Mouse (Mus musculus): ENCODE results near the gene Polr3e. TPM values are rescaled to one million over a fixed set of nuclear protein-coding genes. Genes with fewer than 3 reads are reported as not detected.
A peak's percentile ranks its signal among the peaks of the same experiment; 100 is the strongest.
"Not testable (repeated sequence)": the region's sequence is repeated elsewhere in the genome, so short reads cannot be mapped to it uniquely, and the experiment has no call there.

The Polr3e gene
- polyA plus RNA-seq, 1 experiment = 30.9 TPM

GRCm38 (mm10) chr7:120970112-120970511, 52.6 kb downstream of the Polr3e start:
- DNase-seq (ENCODE audit: extremely low spot score in 1 of 2, low spot score in 1 of 2) = no peak

GRCm38 (mm10) chr7:120972471-120972870, 54.9 kb downstream of the Polr3e start:
- DNase-seq (ENCODE audit: extremely low spot score in 1 of 2, low spot score in 1 of 2) = not testable (repeated sequence)

- no peak for DNase-seq (ENCODE audit: extremely low spot score in 1 of 2, low spot score in 1 of 2)
Measured at GRCm38 (mm10) chr7:120974001-120974400, 56.5 kb downstream of the Polr3e start.

GRCm38 (mm10) chr7:120977063-120977462, 59.5 kb downstream of the Polr3e start:
- DNase-seq (ENCODE audit: extremely low spot score in 1 of 2, low spot score in 1 of 2) = no peak

- DNase-seq (ENCODE audit: extremely low spot score in 1 of 2, low spot score in 1 of 2) = no peak
Measured at GRCm38 (mm10) chr7:120980041-120980440, 62.5 kb downstream of the Polr3e start.

GRCm38 (mm10) chr7:120980931-120981924, 63.7 kb downstream of the Polr3e start:
- peak in 1 of 2 experiments; percentile 24 for DNase-seq (ENCODE audit: extremely low spot score in 1 of 2, low spot score in 1 of 2)

GRCm38 (mm10) chr7:120982200-120982841, 64.8 kb downstream of the Polr3e start, which contains the start of the genes Cdr2 and Mfsd13b:
Gene Cdr2 (minus strand): TSS chr7:120982312.
Gene Mfsd13b (plus strand): TSS chr7:120982509.
- DNase-seq (ENCODE audit: extremely low spot score in 1 of 2, low spot score in 1 of 2) = peak; percentile 93 to 99

- DNase-seq (ENCODE audit: extremely low spot score in 1 of 2, low spot score in 1 of 2) = no peak
Measured at GRCm38 (mm10) chr7:120982968-120983367, 65.4 kb downstream of the Polr3e start.

- DNase-seq (ENCODE audit: extremely low spot score in 1 of 2, low spot score in 1 of 2) = peak in 1 of 2 experiments; percentile 16
Measured at GRCm38 (mm10) chr7:120991191-120991590, 73.6 kb downstream of the Polr3e start.

Other genes with a start within 250 kb of the Polr3e start
- gene Pdzd9, start 247.4 kb upstream of the Polr3e start, polyA plus RNA-seq (2012; rRNA removed) = 0.11 and 0.16 TPM in 2 replicates
- gene Mosmo, start 240.1 kb upstream of the Polr3e start, polyA plus RNA-seq (2012; rRNA removed) = 33.9 and 36.5 TPM in 2 replicates
- 9.5 and 11.2 TPM in 2 replicates for gene Vwa3a, start 178.4 kb upstream of the Polr3e start, polyA plus RNA-seq (2012; rRNA removed)
- not detected in 2 replicates for gene Gm5737, start 105.4 kb upstream of the Polr3e start, polyA plus RNA-seq (2012; rRNA removed)
- 30.5 and 35.3 TPM in 2 replicates for gene Eef2k, start 74.9 kb upstream of the Polr3e start, polyA plus RNA-seq (2012; rRNA removed)
- 10.9 and 13.6 TPM in 2 replicates for gene Cdr2, start 64.6 kb downstream of the Polr3e start, polyA plus RNA-seq (2012; rRNA removed)
- gene Mfsd13b, start 64.8 kb downstream of the Polr3e start, polyA plus RNA-seq (2012; rRNA removed) = 0.44 and 0.52 TPM in 2 replicates
- gene Mettl9, start 116.7 kb downstream of the Polr3e start, polyA plus RNA-seq (2012; rRNA removed) = 58.0 and 60.3 TPM in 2 replicates
- 0.34 and 0.72 TPM in 2 replicates for gene Igsf6, start 156.8 kb downstream of the Polr3e start, polyA plus RNA-seq (2012; rRNA removed)
- gene Otoa, start 163.9 kb downstream of the Polr3e start, polyA plus RNA-seq (2012; rRNA removed) = 0.18 and 1.2 TPM in 2 replicates

Measured in frontal cortex, adult 2 months (tissue).